Mouse (Mus musculus): Measurements from ENCODE around the gene Col23a1. TPM values are rescaled to one million over a fixed set of nuclear protein-coding genes. Genes with fewer than 3 reads are reported as not detected.

The Col23a1 gene
- 17.0 and 24.1 TPM in 2 replicates for polyA plus RNA-seq (2016; fragmentation: Nextera tagmentation; extraction: Ambion mirVana)

- Histone ChIP-seq H3K9me3 (replicated peaks) (no peaks in the 10 kb centered on the region), H3K4me3 (peak within 1 kb of the TSS; percentile 70), H3K36me3 (peaks cover 8% of the 10 kb centered on the region), H3K27ac (peak within 1 kb of the TSS; percentile 90), H3K4me1 (peaks cover 45% of the 10 kb centered on the region), H3K27me3 (ENCODE audit: low read depth, poor library complexity, severe bottlenecking) (no peaks in the 10 kb centered on the region)
- peak; percentile 88 for DNase-seq (ENCODE audit: low spot score)
- WGBS: 1% methylated on average over 38 of the region's 38 CpGs
Measured at GRCm38 (mm10) chr11:51289564-51290041, at the start of gene Col23a1. Gene Col23a1, plus strand, starts transcription at chr11:51289920.

DNA sequence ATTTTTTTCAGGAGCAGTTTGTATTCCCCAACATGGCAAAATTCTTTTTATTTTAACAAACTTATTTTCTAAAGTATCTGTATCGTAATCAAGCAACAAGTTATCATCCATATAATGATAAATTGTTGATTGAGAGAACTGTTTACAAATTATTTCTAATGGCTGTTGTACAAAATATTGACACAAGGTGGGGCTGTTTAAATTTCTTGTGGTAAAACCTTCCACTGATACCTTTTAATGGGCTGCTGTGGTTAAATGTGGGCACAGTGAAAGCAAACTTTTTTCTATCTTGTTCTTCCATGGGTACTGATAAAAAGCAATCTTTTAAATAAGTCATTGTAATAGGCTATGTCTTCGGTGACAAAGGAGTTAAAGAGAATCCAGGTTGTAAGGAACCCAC is 46.8 kb upstream of the Col23a1 start:
- 83% methylated on average over 2 of the region's 2 CpGs for WGBS
- DNase-seq (ENCODE audit: low spot score): no peak

DNA sequence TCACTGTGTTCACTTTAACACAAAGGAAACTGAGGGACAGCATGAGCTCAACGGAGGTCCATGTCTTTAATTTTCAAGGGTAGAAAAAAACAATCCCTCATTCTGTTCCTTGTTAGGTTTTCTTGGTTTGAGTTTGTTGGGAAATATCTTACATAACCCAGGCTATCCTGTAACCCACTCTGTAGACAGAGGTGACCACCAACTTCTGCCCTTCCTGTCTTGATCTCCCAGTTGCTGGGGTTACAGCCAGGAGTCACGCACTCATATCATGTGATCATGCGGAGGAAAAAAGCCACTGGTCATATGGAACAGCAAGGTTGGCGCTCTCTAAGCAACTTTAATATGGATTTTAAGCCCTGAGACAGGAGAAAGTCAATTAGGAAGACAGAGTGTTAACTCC is 32.7 kb upstream of the Col23a1 start:
- Histone ChIP-seq H3K27ac (no peak overlapping the region), H3K27me3 (ENCODE audit: low read depth, poor library complexity, severe bottlenecking) (no peaks in the 10 kb centered on the region), H3K9me3 (replicated peaks) (no peaks in the 10 kb centered on the region), H3K4me3 (no peak overlapping the region), H3K36me3 (no peaks in the 10 kb centered on the region), H3K4me1 (no peaks in the 10 kb centered on the region)
- DNase-seq (ENCODE audit: low spot score): no peak
- WGBS: 88% methylated on average over 4 of the region's 4 CpGs

More for the DNA sequence above, 46.8 kb upstream of the Col23a1 start:
- Histone ChIP-seq H3K36me3 (no peaks in the 10 kb centered on the region), H3K4me3 (no peak overlapping the region), H3K4me1 (no peaks in the 10 kb centered on the region), H3K27ac (no peak overlapping the region), H3K9me3 (replicated peaks) (no peaks in the 10 kb centered on the region), H3K27me3 (ENCODE audit: low read depth, poor library complexity, severe bottlenecking) (no peaks in the 10 kb centered on the region)

DNA sequence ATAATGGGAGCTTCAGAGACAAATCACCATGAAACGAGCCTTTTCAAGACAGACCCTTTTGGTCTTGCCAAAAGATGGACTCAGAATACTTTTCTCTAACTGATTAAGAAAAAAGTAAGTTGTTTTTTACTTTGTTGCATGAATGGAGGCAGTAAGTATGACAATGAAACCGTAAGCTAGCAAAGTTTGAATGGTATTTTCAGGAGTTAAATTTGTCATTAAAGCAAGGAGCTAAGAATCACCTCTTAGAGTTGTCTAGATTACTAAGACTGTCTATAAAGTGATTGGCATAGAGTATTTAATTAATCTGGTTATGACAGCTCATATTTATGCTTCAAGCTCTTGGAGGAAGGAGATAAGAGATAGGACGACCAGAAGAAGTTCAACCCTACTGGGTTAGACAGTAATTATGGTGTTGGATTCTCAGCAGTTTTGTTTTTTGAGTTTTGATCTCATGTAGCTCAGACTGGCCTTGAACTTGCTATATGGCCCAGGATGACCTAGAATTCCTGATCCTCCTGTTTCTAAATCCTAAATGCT is 28.0 kb upstream of the Col23a1 start, which contains the start of gene Clk4:
TSS of gene Clk4 (plus strand) at position 51 of the 540 bp plus-strand sequence.
- peak within 1 kb of the TSS; percentile 98 for H3K27ac ChIP-seq
- H3K4me1 ChIP-seq: peaks cover 26% of the 10 kb centered on the region
- H3K27me3 ChIP-seq (ENCODE audit: low read depth, poor library complexity, severe bottlenecking): no peaks in the 10 kb centered on the region
- DNase-seq (ENCODE audit: low spot score): no peak
- H3K9me3 ChIP-seq (replicated peaks): no peaks in the 10 kb centered on the region
- H3K36me3 ChIP-seq: peaks cover 5% of the 10 kb centered on the region
- WGBS: 91% methylated on average over 3 of the region's 3 CpGs
- H3K4me3 ChIP-seq: peak within 1 kb of the TSS; percentile 87

- H3K4me3 ChIP-seq: peak within 1 kb of the TSS; percentile 87
- H3K9me3 ChIP-seq (replicated peaks): no peaks in the 10 kb centered on the region
- peaks cover 14% of the 10 kb centered on the region for H3K36me3 ChIP-seq
- no peaks in the 10 kb centered on the region for H3K27me3 ChIP-seq (ENCODE audit: low read depth, poor library complexity, severe bottlenecking)
- peak within 1 kb of the TSS; percentile 98 for H3K27ac ChIP-seq
- 10% methylated on average over 57 of the region's 57 CpGs for WGBS
- H3K4me1 ChIP-seq: peaks cover 26% of the 10 kb centered on the region
- peak; percentile 99 for DNase-seq (ENCODE audit: low spot score)
Measured at GRCm38 (mm10) chr11:51262342-51263285, 27.1 kb upstream of the Col23a1 start, which contains the start of gene BC049762. Gene BC049762, minus strand, starts transcription at chr11:51263046.

GRCm38 (mm10) chr11:51263286-51263831 is 26.4 kb upstream of the Col23a1 start:
- WGBS: under 1% methylated on average over 44 of the region's 50 CpGs
- Histone ChIP-seq H3K36me3 (peaks cover 21% of the 10 kb centered on the region), H3K27ac (peak overlapping the region; percentile 98), H3K4me3 (peak overlapping the region; percentile 87), H3K9me3 (replicated peaks) (no peaks in the 10 kb centered on the region), H3K27me3 (ENCODE audit: low read depth, poor library complexity, severe bottlenecking) (no peaks in the 10 kb centered on the region), H3K4me1 (peaks cover 26% of the 10 kb centered on the region)
- no peak for DNase-seq (ENCODE audit: low spot score)

- Histone ChIP-seq H3K27ac (no peak overlapping the region), H3K4me3 (peak overlapping the region; percentile 87), H3K36me3 (peaks cover 31% of the 10 kb centered on the region), H3K9me3 (replicated peaks) (no peaks in the 10 kb centered on the region), H3K4me1 (peaks cover 26% of the 10 kb centered on the region), H3K27me3 (ENCODE audit: low read depth, poor library complexity, severe bottlenecking) (no peaks in the 10 kb centered on the region)
- WGBS: 25% methylated on average over 6 of the region's 6 CpGs
- DNase-seq (ENCODE audit: low spot score): no peak
Measured at GRCm38 (mm10) chr11:51264352-51264751, 25.4 kb upstream of the Col23a1 start.

- Histone ChIP-seq H3K27me3 (ENCODE audit: low read depth, poor library complexity, severe bottlenecking) (no peaks in the 10 kb centered on the region), H3K4me1 (peaks cover 26% of the 10 kb centered on the region), H3K9me3 (replicated peaks) (no peaks in the 10 kb centered on the region), H3K36me3 (peaks cover 40% of the 10 kb centered on the region), H3K27ac (no peak overlapping the region), H3K4me3 (peak overlapping the region; percentile 87)
- WGBS: 62% methylated on average over 3 of the region's 3 CpGs
- DNase-seq (ENCODE audit: low spot score): no peak
Measured at GRCm38 (mm10) chr11:51265326-51265725, 24.4 kb upstream of the Col23a1 start.

- WGBS: 91% methylated on average over 1 of the region's 1 CpGs
- Histone ChIP-seq H3K27me3 (ENCODE audit: low read depth, poor library complexity, severe bottlenecking) (no peaks in the 10 kb centered on the region), H3K4me1 (no peaks in the 10 kb centered on the region), H3K27ac (no peak overlapping the region), H3K36me3 (peaks cover 95% of the 10 kb centered on the region), H3K9me3 (replicated peaks) (no peaks in the 10 kb centered on the region), H3K4me3 (no peak overlapping the region)
- no peak for DNase-seq (ENCODE audit: low spot score)
Measured at GRCm38 (mm10) chr11:51274418-51274817, 15.3 kb upstream of the Col23a1 start.

- H3K36me3 ChIP-seq: peaks cover 9% of the 10 kb centered on the region
Measured at GRCm38 (mm10) chr11:51290066-51290955, 591 bp downstream of the Col23a1 start.

GRCm38 (mm10) chr11:51293956-51294530 is 4.3 kb downstream of the Col23a1 start:
- no peak for DNase-seq (ENCODE audit: low spot score)
- Histone ChIP-seq H3K4me3 (no peak overlapping the region), H3K27me3 (ENCODE audit: low read depth, poor library complexity, severe bottlenecking) (no peaks in the 10 kb centered on the region), H3K27ac (no peak overlapping the region), H3K36me3 (peaks cover 26% of the 10 kb centered on the region), H3K4me1 (peaks cover 42% of the 10 kb centered on the region), H3K9me3 (replicated peaks) (no peaks in the 10 kb centered on the region)
- 68% methylated on average over 2 of the region's 2 CpGs for WGBS

More at GRCm38 (mm10) chr11:51290066-51290955, 591 bp downstream of the Col23a1 start:
- no peaks in the 10 kb centered on the region for H3K9me3 ChIP-seq (replicated peaks)
- H3K27me3 ChIP-seq (ENCODE audit: low read depth, poor library complexity, severe bottlenecking): no peaks in the 10 kb centered on the region
- peaks cover 48% of the 10 kb centered on the region for H3K4me1 ChIP-seq
- DNase-seq (ENCODE audit: low spot score): peak; percentile 82
- H3K27ac ChIP-seq: peak overlapping the region; percentile 90
- peak overlapping the region; percentile 70 for H3K4me3 ChIP-seq
- 1% methylated on average over 74 of the region's 74 CpGs for WGBS

DNA sequence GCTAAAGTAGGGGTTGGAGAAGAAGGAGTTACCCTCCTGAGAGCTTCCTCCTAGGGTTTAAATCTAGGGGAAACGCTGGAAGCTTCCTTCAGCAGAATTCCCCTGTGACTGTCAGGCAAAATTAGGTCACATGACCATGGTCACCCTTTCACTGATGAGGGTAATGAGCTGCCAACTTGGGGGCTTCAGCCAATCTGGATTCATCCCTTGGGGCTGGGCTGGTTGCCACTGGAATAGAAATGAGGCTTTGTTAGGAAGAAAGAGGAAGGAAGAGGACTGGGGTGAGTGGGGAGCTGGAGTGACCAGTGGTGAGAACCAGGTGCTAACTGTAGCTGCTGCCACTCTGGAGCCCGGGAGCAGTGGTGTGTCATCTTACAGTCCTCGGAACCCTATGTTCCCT is 6.0 kb downstream of the Col23a1 start:
- Histone ChIP-seq H3K4me3 (no peak overlapping the region), H3K9me3 (replicated peaks) (no peaks in the 10 kb centered on the region), H3K4me1 (peaks cover 31% of the 10 kb centered on the region), H3K27ac (no peak overlapping the region), H3K27me3 (ENCODE audit: low read depth, poor library complexity, severe bottlenecking) (no peaks in the 10 kb centered on the region), H3K36me3 (peaks cover 26% of the 10 kb centered on the region)
- WGBS: 85% methylated on average over 3 of the region's 3 CpGs
- no peak for DNase-seq (ENCODE audit: low spot score)
